Mouse (Mus musculus): Measurements from ENCODE around the gene Tbc1d14. TPM values are rescaled to one million over a fixed set of nuclear protein-coding genes. Genes with fewer than 3 reads are reported as not detected.

The Tbc1d14 gene
- polyA plus RNA-seq, 1 experiment from 2014 or later: 30.7 TPM

DNA sequence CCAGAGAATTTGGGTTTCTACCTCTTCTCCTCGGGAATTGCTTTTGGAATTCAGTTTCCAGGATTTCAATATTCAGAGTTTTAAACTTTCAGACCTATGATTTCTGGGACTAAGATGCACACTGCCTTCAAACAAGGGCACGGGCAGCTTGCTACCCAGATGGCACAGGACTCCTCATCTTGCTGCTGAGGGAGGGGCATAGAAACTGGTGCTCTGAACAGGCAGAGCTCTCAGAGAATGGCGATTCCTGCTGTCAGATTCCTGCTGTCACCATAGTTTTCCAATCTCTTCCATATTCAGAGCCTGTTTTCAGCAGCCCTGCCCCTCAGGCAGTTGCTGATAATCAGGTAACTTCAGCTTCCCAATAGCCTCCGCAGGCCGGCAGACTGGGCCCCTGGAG, 77.5 kb downstream of the Tbc1d14 start:
- no peak overlapping the region for H3K27ac ChIP-seq (ENCODE audit: low read length)
- no peak overlapping the region for H3K9ac ChIP-seq (ENCODE audit: low read depth, low read length)
- peaks cover 8% of the 10 kb centered on the region for H3K36me3 ChIP-seq (ENCODE audit: control insufficient read depth, insufficient read depth, low read length)
- no peak overlapping the region for H3K4me3 ChIP-seq (ENCODE audit: low read length)
- 86% methylated on average over 5 of the region's 5 CpGs for whole genome bisulfite sequencing
- no peak for ATAC-seq
- no peaks in the 10 kb centered on the region for H3K9me3 ChIP-seq (ENCODE audit: control insufficient read depth, low read length)
- H3K4me2 ChIP-seq (ENCODE audit: low read depth, low read length): no peak overlapping the region
- H3K27me3 ChIP-seq (replicated peaks; ENCODE audit: control insufficient read depth, insufficient read depth, low read length): no peaks in the 10 kb centered on the region
- H3K4me1 ChIP-seq (ENCODE audit: control insufficient read depth, insufficient read depth, low read length): no peaks in the 10 kb centered on the region

GRCm38 (mm10) chr5:36515126-36515525, 78.0 kb downstream of the Tbc1d14 start:
- WGBS: 91% methylated on average over 1 of the region's 1 CpGs
- H3K9me3 ChIP-seq (ENCODE audit: control insufficient read depth, low read length): no peaks in the 10 kb centered on the region
- no peaks in the 10 kb centered on the region for H3K4me1 ChIP-seq (ENCODE audit: control insufficient read depth, insufficient read depth, low read length)
- H3K27me3 ChIP-seq (replicated peaks; ENCODE audit: control insufficient read depth, insufficient read depth, low read length): no peaks in the 10 kb centered on the region
- no peak overlapping the region for H3K4me3 ChIP-seq (ENCODE audit: low read length)
- no peak for ATAC-seq
- H3K36me3 ChIP-seq (ENCODE audit: control insufficient read depth, insufficient read depth, low read length): peaks cover 6% of the 10 kb centered on the region
- H3K27ac ChIP-seq (ENCODE audit: low read length): no peak overlapping the region
- no peak overlapping the region for H3K9ac ChIP-seq (ENCODE audit: low read depth, low read length)
- no peak overlapping the region for H3K4me2 ChIP-seq (ENCODE audit: low read depth, low read length)

DNA sequence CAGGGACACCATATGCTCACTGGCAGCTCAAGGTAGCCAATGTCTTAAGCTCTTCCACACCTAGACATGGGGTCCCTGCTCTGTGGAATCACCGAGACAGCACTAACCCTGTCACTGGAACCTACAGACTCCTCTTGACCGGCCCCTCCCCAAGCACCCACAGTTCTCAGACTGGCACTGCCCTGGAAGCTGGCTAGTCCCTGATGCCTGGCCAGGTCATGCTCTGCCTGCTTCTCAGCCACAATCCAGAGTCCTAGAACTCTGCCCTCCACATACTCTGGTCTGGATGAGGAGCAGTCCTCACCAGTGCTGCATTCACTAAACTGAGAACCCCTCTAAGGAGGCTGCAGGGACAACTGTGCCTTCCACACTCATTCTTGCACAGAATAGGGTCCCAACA, 82.1 kb downstream of the Tbc1d14 start:
- Histone ChIP-seq H3K4me1 (ENCODE audit: control insufficient read depth, insufficient read depth, low read length) (no peaks in the 10 kb centered on the region), H3K4me2 (ENCODE audit: low read depth, low read length) (no peak overlapping the region), H3K9ac (ENCODE audit: low read depth, low read length) (no peak overlapping the region), H3K36me3 (ENCODE audit: control insufficient read depth, insufficient read depth, low read length) (peaks cover 2% of the 10 kb centered on the region), H3K4me3 (ENCODE audit: low read length) (no peak overlapping the region), H3K27ac (ENCODE audit: low read length) (no peak overlapping the region), H3K9me3 (ENCODE audit: control insufficient read depth, low read length) (no peaks in the 10 kb centered on the region), H3K27me3 (replicated peaks; ENCODE audit: control insufficient read depth, insufficient read depth, low read length) (no peaks in the 10 kb centered on the region)
- no peak for ATAC-seq
- 86% methylated on average over 2 of the region's 2 CpGs for WGBS

DNA sequence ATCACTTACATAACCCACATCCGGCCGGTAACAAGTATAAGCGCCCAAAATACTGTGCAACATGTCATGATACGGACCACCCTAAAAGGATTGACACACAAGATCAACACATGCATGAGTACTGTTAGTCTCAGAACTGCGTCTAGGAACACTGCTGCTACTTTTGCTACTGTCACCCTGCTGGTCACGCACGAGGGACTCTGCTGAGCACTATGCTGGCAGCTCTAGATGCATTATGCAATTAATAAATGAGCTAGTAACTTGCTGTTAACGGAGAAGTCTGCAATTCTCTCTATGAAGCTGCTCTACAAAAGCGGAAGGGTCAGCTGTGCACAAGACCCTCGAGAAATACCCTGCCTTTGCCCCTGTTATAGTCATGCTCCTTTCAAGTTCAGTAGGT, 84.7 kb downstream of the Tbc1d14 start:
- Histone ChIP-seq H3K4me2 (ENCODE audit: low read depth, low read length) (no peak overlapping the region), H3K9ac (ENCODE audit: low read depth, low read length) (no peak overlapping the region), H3K36me3 (ENCODE audit: control insufficient read depth, insufficient read depth, low read length) (peaks cover 7% of the 10 kb centered on the region), H3K4me3 (ENCODE audit: low read length) (no peak overlapping the region), H3K9me3 (ENCODE audit: control insufficient read depth, low read length) (no peaks in the 10 kb centered on the region), H3K27me3 (replicated peaks; ENCODE audit: control insufficient read depth, insufficient read depth, low read length) (no peaks in the 10 kb centered on the region), H3K27ac (ENCODE audit: low read length) (no peak overlapping the region), H3K4me1 (ENCODE audit: control insufficient read depth, insufficient read depth, low read length) (peaks cover 2% of the 10 kb centered on the region; the same call in 1 of the 2 replicates)
- 94% methylated on average over 10 of the region's 10 CpGs for WGBS
- no peak for ATAC-seq

- Histone ChIP-seq H3K4me3 (ENCODE audit: low read length) (no peak overlapping the region), H3K27ac (ENCODE audit: low read length) (0 out of 2 replicates have a peak overlapping the region, but pooled peaks have one; percentile 12), H3K36me3 (ENCODE audit: control insufficient read depth, insufficient read depth, low read length) (peaks cover 8% of the 10 kb centered on the region), H3K4me2 (ENCODE audit: low read depth, low read length) (no peak overlapping the region), H3K9me3 (ENCODE audit: control insufficient read depth, low read length) (no peaks in the 10 kb centered on the region), H3K4me1 (ENCODE audit: control insufficient read depth, insufficient read depth, low read length) (peaks cover 2% of the 10 kb centered on the region; the same call in 1 of the 2 replicates), H3K27me3 (replicated peaks; ENCODE audit: control insufficient read depth, insufficient read depth, low read length) (no peaks in the 10 kb centered on the region), H3K9ac (ENCODE audit: low read depth, low read length) (no peak overlapping the region; the same call in 1 of the 2 replicates)
- 67% methylated on average over 5 of the region's 5 CpGs for WGBS
- peak; percentile 80 for ATAC-seq
Measured at GRCm38 (mm10) chr5:36505643-36506042, 87.4 kb downstream of the Tbc1d14 start.

GRCm38 (mm10) chr5:36505235-36505634, 87.8 kb downstream of the Tbc1d14 start:
- WGBS: 74% methylated on average over 7 of the region's 7 CpGs
- ATAC-seq: peak; percentile 93

GRCm38 (mm10) chr5:36494709-36495108, 98.4 kb downstream of the Tbc1d14 start:
- Histone ChIP-seq H3K4me1 (ENCODE audit: control insufficient read depth, insufficient read depth, low read length) (no peaks in the 10 kb centered on the region), H3K27ac (ENCODE audit: low read length) (no peak overlapping the region), H3K9me3 (ENCODE audit: control insufficient read depth, low read length) (no peaks in the 10 kb centered on the region), H3K36me3 (ENCODE audit: control insufficient read depth, insufficient read depth, low read length) (peaks cover 17% of the 10 kb centered on the region), H3K4me3 (ENCODE audit: low read length) (no peak overlapping the region), H3K4me2 (ENCODE audit: low read depth, low read length) (no peak overlapping the region), H3K27me3 (replicated peaks; ENCODE audit: control insufficient read depth, insufficient read depth, low read length) (no peaks in the 10 kb centered on the region), H3K9ac (ENCODE audit: low read depth, low read length) (no peak overlapping the region)
- 95% methylated on average over 9 of the region's 9 CpGs for WGBS
- no peak for ATAC-seq

More at GRCm38 (mm10) chr5:36505235-36505634, 87.8 kb downstream of the Tbc1d14 start:
- H3K9ac ChIP-seq (ENCODE audit: low read depth, low read length): no peak overlapping the region; the same call in 1 of the 2 replicates
- no peak overlapping the region for H3K4me2 ChIP-seq (ENCODE audit: low read depth, low read length)
- no peaks in the 10 kb centered on the region for H3K9me3 ChIP-seq (ENCODE audit: control insufficient read depth, low read length)
- H3K27ac ChIP-seq (ENCODE audit: low read length): 0 out of 2 replicates have a peak overlapping the region, but pooled peaks have one; percentile 12
- H3K4me1 ChIP-seq (ENCODE audit: control insufficient read depth, insufficient read depth, low read length): peaks cover 2% of the 10 kb centered on the region; the same call in 1 of the 2 replicates
- H3K36me3 ChIP-seq (ENCODE audit: control insufficient read depth, insufficient read depth, low read length): peaks cover 8% of the 10 kb centered on the region
- H3K27me3 ChIP-seq (replicated peaks; ENCODE audit: control insufficient read depth, insufficient read depth, low read length): no peaks in the 10 kb centered on the region
- H3K4me3 ChIP-seq (ENCODE audit: low read length): no peak overlapping the region

GRCm38 (mm10) chr5:36493919-36494318, 99.2 kb downstream of the Tbc1d14 start:
- Histone ChIP-seq H3K4me2 (ENCODE audit: low read depth, low read length) (no peak overlapping the region), H3K27me3 (replicated peaks; ENCODE audit: control insufficient read depth, insufficient read depth, low read length) (no peaks in the 10 kb centered on the region), H3K36me3 (ENCODE audit: control insufficient read depth, insufficient read depth, low read length) (peaks cover 15% of the 10 kb centered on the region), H3K9me3 (ENCODE audit: control insufficient read depth, low read length) (no peaks in the 10 kb centered on the region), H3K9ac (ENCODE audit: low read depth, low read length) (no peak overlapping the region), H3K4me3 (ENCODE audit: low read length) (no peak overlapping the region), H3K4me1 (ENCODE audit: control insufficient read depth, insufficient read depth, low read length) (no peaks in the 10 kb centered on the region), H3K27ac (ENCODE audit: low read length) (no peak overlapping the region)
- ATAC-seq: no peak
- WGBS: 92% methylated on average over 6 of the region's 6 CpGs

GRCm38 (mm10) chr5:36489225-36489624, 103.9 kb downstream of the Tbc1d14 start:
- Histone ChIP-seq H3K9me3 (ENCODE audit: control insufficient read depth, low read length) (no peaks in the 10 kb centered on the region), H3K4me3 (ENCODE audit: low read length) (no peak overlapping the region), H3K4me1 (ENCODE audit: control insufficient read depth, insufficient read depth, low read length) (peaks cover 5% of the 10 kb centered on the region), H3K4me2 (ENCODE audit: low read depth, low read length) (no peak overlapping the region), H3K27ac (ENCODE audit: low read length) (no peak overlapping the region), H3K27me3 (replicated peaks; ENCODE audit: control insufficient read depth, insufficient read depth, low read length) (peaks cover 10% of the 10 kb centered on the region; the same call in 1 of the 2 replicates), H3K9ac (ENCODE audit: low read depth, low read length) (no peak overlapping the region), H3K36me3 (ENCODE audit: control insufficient read depth, insufficient read depth, low read length) (peaks cover 9% of the 10 kb centered on the region; the same call in 1 of the 2 replicates)
- WGBS: 53% methylated on average over 2 of the region's 2 CpGs
- no peak for ATAC-seq

DNA sequence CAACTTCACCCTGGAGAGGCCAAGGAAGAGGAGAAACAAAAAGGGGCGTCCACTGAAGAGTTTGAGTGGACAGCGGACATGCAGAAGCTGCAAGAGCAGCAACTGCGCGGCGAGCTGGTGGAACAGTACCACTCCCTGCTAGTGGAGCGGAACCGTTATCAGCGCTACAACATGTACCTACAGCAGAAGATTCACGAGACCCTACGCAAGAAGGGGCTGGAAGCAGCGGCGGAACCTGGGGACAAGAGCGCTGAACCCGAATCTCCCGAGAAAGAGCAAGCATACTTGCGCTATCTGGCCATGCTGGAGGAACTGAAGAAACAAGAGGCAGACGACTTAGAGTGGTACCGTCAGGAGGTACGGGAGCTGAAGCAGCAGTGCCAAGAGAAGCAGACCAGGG, 107.8 kb downstream of the Tbc1d14 start:
- 32% methylated on average over 19 of the region's 19 CpGs for WGBS
- no peaks in the 10 kb centered on the region for H3K9me3 ChIP-seq (ENCODE audit: control insufficient read depth, low read length)
- H3K27ac ChIP-seq (ENCODE audit: low read length): no peak overlapping the region
- ATAC-seq: no peak
- H3K4me1 ChIP-seq (ENCODE audit: control insufficient read depth, insufficient read depth, low read length): peaks cover 21% of the 10 kb centered on the region
- H3K4me2 ChIP-seq (ENCODE audit: low read depth, low read length): peak overlapping the region; percentile 97
- peaks cover 10% of the 10 kb centered on the region; the same call in 1 of the 2 replicates for H3K27me3 ChIP-seq (replicated peaks; ENCODE audit: control insufficient read depth, insufficient read depth, low read length)
- peak overlapping the region; percentile 64 for H3K4me3 ChIP-seq (ENCODE audit: low read length)
- H3K9ac ChIP-seq (ENCODE audit: low read depth, low read length): no peak overlapping the region
- no peaks in the 10 kb centered on the region for H3K36me3 ChIP-seq (ENCODE audit: control insufficient read depth, insufficient read depth, low read length)

All from intestine, embryonic 16.5 days (tissue).